Mouse (Mus musculus): ENCODE results near the gene Mlec.

DNA sequence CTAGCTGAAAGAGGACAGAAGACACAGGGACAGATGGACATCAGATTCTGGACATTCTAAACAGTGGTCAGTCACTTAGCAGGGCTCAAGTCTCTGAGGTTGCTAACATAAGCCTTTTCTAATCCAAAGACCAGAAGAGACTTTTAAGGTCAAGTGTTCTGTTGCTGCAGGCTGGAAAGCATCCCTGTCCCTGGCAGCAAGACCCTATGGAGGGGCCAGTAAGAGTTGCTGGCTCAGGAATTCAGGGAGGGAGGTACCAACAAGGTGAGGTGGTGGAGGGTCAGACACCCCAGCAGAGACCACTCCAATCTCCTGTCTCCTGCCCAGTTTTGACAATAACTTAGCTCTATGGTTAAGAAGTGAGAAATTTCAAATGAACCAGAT lies 11.2 kb downstream of the Mlec start:
- TF ChIP-seq CTCF (IDR thresholded peaks at IDR 0.05; ENCODE audit: borderline replicate concordance, insufficient read depth, low read length) (no peak), POLR2A (IDR thresholded peaks at IDR 0.05; ENCODE audit: low read depth, low read length) (no peak)

Data from embryonic fibroblast, embryonic 13.5 days (primary cell).